8 mouse cellular contexts compared by ENCODE assay signal in genomic region chr9:50767531-50768106, GRCm38 (mm10). TPM values are rescaled to one million over a fixed set of nuclear protein-coding genes. Genes with fewer than 3 reads are reported as not detected.
DNase-seq lines count a peak whose midpoint lies in the region; ATAC-seq and TF ChIP-seq lines count a peak whose summit lies in the region.

No protein-coding gene starts in this region.

- whole genome bisulfite sequencing in lung, embryonic 14.5 days, result 5% methylated on average over 17 of the region's 17 CpGs
- WGBS in embryonic facial prominence, embryonic 10.5 days, result 7% methylated on average over 17 of the region's 17 CpGs
- 6% methylated on average over 17 of the region's 17 CpGs for WGBS in hindbrain, embryonic 12.5 days
- 7% methylated on average over 17 of the region's 17 CpGs for WGBS in midbrain, embryonic 11.5 days

- H3K4me1 ChIP-seq in lung, embryonic 14.5 days (ENCODE audit: insufficient read depth), result no peaks in the 10 kb centered on the region
- peaks cover 16% of the 10 kb centered on the region for H3K4me1 ChIP-seq in embryonic facial prominence, embryonic 10.5 days
- H3K4me1 ChIP-seq in hindbrain, embryonic 12.5 days, result peaks cover 9% of the 10 kb centered on the region
- peaks cover 4% of the 10 kb centered on the region for H3K4me1 ChIP-seq in midbrain, embryonic 11.5 days (ENCODE audit: control insufficient read depth, insufficient read depth, low read length)

- DNase-seq in lung, embryonic 14.5 days, result no peak
- no peak for DNase-seq in lung, postnatal 25 days (ENCODE audit: low spot score)
- DNase-seq in embryonic facial prominence, embryonic 10.5 days (ENCODE audit: low spot score), result no peak
- DNase-seq in midbrain, embryonic 11.5 days (ENCODE audit: low spot score, missing footprints), result no peak
- no peak for DNase-seq in layer of hippocampus, postnatal 25 days (ENCODE audit: extremely low spot score in 1 of 2, low spot score in 1 of 2)
- no peak for DNase-seq in kidney, postnatal 14 days
- DNase-seq in left cerebral cortex, postnatal 14 days (ENCODE audit: low spot score in 2 of 2), result no peak

- no peak for ATAC-seq in lung, embryonic 14.5 days (ENCODE audit: insufficient read depth)
- ATAC-seq in hindbrain, embryonic 12.5 days (ENCODE audit: low FRiP score), result no peak; the same call in 1 of the 2 replicates
- no peak for ATAC-seq in midbrain, embryonic 11.5 days (ENCODE audit: low FRiP score)

- H3K9me3 ChIP-seq in lung, embryonic 14.5 days (ENCODE audit: low read depth, low read length), result no peaks in the 10 kb centered on the region
- no peaks in the 10 kb centered on the region for H3K9me3 ChIP-seq in embryonic facial prominence, embryonic 10.5 days
- H3K9me3 ChIP-seq in hindbrain, embryonic 12.5 days (replicated peaks), result no peaks in the 10 kb centered on the region
- no peaks in the 10 kb centered on the region for H3K9me3 ChIP-seq in midbrain, embryonic 11.5 days (ENCODE audit: control insufficient read depth, low read length)

- H3K9ac ChIP-seq in lung, embryonic 14.5 days, result peak overlapping the region; percentile 68
- H3K9ac ChIP-seq in hindbrain, embryonic 12.5 days, result peak overlapping the region; percentile 76
- H3K9ac ChIP-seq in midbrain, embryonic 11.5 days (ENCODE audit: low read length), result peak overlapping the region; percentile 78

- intact Hi-C loops in left cerebral cortex, postnatal 14 days (cut with DNase I), result loop anchor here (5.0 kb wide), 1 partner anchor 70 kb away; no protein-coding TSS in a partner anchor

- peak overlapping the region; percentile 59 for H3K4me3 ChIP-seq in lung, embryonic 14.5 days (ENCODE audit: low read depth, low read length)
- peak overlapping the region; percentile 78 for H3K4me3 ChIP-seq in embryonic facial prominence, embryonic 10.5 days
- peak overlapping the region; percentile 62 for H3K4me3 ChIP-seq in hindbrain, embryonic 12.5 days
- peak overlapping the region; percentile 66 for H3K4me3 ChIP-seq in midbrain, embryonic 11.5 days (ENCODE audit: low read depth, low read length)

- no peaks in the 10 kb centered on the region for H3K27me3 ChIP-seq in lung, embryonic 14.5 days (ENCODE audit: insufficient read depth, low read length)
- no peaks in the 10 kb centered on the region for H3K27me3 ChIP-seq in embryonic facial prominence, embryonic 10.5 days (replicated peaks; ENCODE audit: low read depth, poor library complexity, severe bottlenecking)
- H3K27me3 ChIP-seq in hindbrain, embryonic 12.5 days, result no peaks in the 10 kb centered on the region
- H3K27me3 ChIP-seq in midbrain, embryonic 11.5 days (ENCODE audit: control insufficient read depth, insufficient read depth, low read length), result no peaks in the 10 kb centered on the region

- H3K27ac ChIP-seq in lung, embryonic 14.5 days (ENCODE audit: low read depth), result peak overlapping the region; percentile 92
- peak overlapping the region; percentile 94 for H3K27ac ChIP-seq in embryonic facial prominence, embryonic 10.5 days (replicated peaks)
- peak overlapping the region; percentile 79; the same call in 1 of the 2 replicates for H3K27ac ChIP-seq in hindbrain, embryonic 12.5 days
- peak overlapping the region; percentile 16; the same call in 1 of the 2 replicates for H3K27ac ChIP-seq in midbrain, embryonic 11.5 days (ENCODE audit: low read depth, low read length)

- TF ChIP-seq CTCF in lung, embryonic 14.5 days (IDR thresholded peaks at IDR 0.05; ENCODE audit: low read depth), result no peak

- peak overlapping the region; percentile 86 for H3K4me2 ChIP-seq in lung, embryonic 14.5 days
- H3K4me2 ChIP-seq in hindbrain, embryonic 12.5 days (replicated peaks), result peak overlapping the region; percentile 77
- peak overlapping the region; percentile 78 for H3K4me2 ChIP-seq in midbrain, embryonic 11.5 days

- H3K36me3 ChIP-seq in lung, embryonic 14.5 days (ENCODE audit: insufficient read depth), result peaks cover 18% of the 10 kb centered on the region; the same call in 1 of the 2 replicates
- H3K36me3 ChIP-seq in embryonic facial prominence, embryonic 10.5 days (replicated peaks), result peaks cover 17% of the 10 kb centered on the region
- H3K36me3 ChIP-seq in hindbrain, embryonic 12.5 days, result 0 out of 2 replicates have a peak, but pooled peaks cover 5% of the 10 kb centered on the region
- H3K36me3 ChIP-seq in midbrain, embryonic 11.5 days (ENCODE audit: control insufficient read depth, insufficient read depth, low read length), result no peaks in the 10 kb centered on the region

RNA-seq across cellular contexts. Expression of gene Fdxacb1, which starts 0.4 kb away (rescaled TPM):
- 15.2 and 15.3 TPM in 2 replicates for polyA plus RNA-seq in lung, embryonic 14.5 days (2014; fragmentation: Nextera tagmentation; extraction: Ambion mirVana)
- 13.2 and 13.4 TPM in 2 replicates for polyA plus RNA-seq in embryonic facial prominence, embryonic 10.5 days (2016; fragmentation: Nextera tagmentation; extraction: Ambion mirVana)
- polyA plus RNA-seq in hindbrain, embryonic 12.5 days (2016; fragmentation: Nextera tagmentation; extraction: Ambion mirVana), result 11.6 and 12.5 TPM in 2 replicates
- 11.4 and 12.0 TPM in 2 replicates for polyA plus RNA-seq in midbrain, embryonic 11.5 days (2014; fragmentation: Nextera tagmentation; extraction: Ambion mirVana)
- total RNA-seq in layer of hippocampus, postnatal 25 days (2021), result 1 to 10 TPM; 5.1 to 5.8 TPM
- total RNA-seq in left cerebral cortex, postnatal 14 days (2021), result 1 to 10 TPM; 5.3 to 5.6 TPM

RNA-seq across cellular contexts. Expression of gene Alg9, which starts 7.2 kb away (rescaled TPM):
- 39.5 and 43.7 TPM in 2 replicates for polyA plus RNA-seq in lung, embryonic 14.5 days (2014; fragmentation: Nextera tagmentation; extraction: Ambion mirVana)
- 40.1 and 41.2 TPM in 2 replicates for polyA plus RNA-seq in embryonic facial prominence, embryonic 10.5 days (2016; fragmentation: Nextera tagmentation; extraction: Ambion mirVana)
- polyA plus RNA-seq in hindbrain, embryonic 12.5 days (2016; fragmentation: Nextera tagmentation; extraction: Ambion mirVana), result 44.9 and 50.6 TPM in 2 replicates
- polyA plus RNA-seq in midbrain, embryonic 11.5 days (2014; fragmentation: Nextera tagmentation; extraction: Ambion mirVana), result 34.1 and 34.4 TPM in 2 replicates
- total RNA-seq in layer of hippocampus, postnatal 25 days (2021), result 10 to 100 TPM; 28.4 to 30.7 TPM
- 10 to 100 TPM; 28.8 to 29.9 TPM for total RNA-seq in left cerebral cortex, postnatal 14 days (2021)

RNA-seq across cellular contexts. Expression of gene 1110032A03Rik, which starts 7.7 kb away (rescaled TPM):
- 29.1 and 30.3 TPM in 2 replicates for polyA plus RNA-seq in lung, embryonic 14.5 days (2014; fragmentation: Nextera tagmentation; extraction: Ambion mirVana)
- polyA plus RNA-seq in embryonic facial prominence, embryonic 10.5 days (2016; fragmentation: Nextera tagmentation; extraction: Ambion mirVana), result 23.0 and 28.3 TPM in 2 replicates
- polyA plus RNA-seq in hindbrain, embryonic 12.5 days (2016; fragmentation: Nextera tagmentation; extraction: Ambion mirVana), result 38.4 and 43.9 TPM in 2 replicates
- polyA plus RNA-seq in midbrain, embryonic 11.5 days (2014; fragmentation: Nextera tagmentation; extraction: Ambion mirVana), result 37.2 and 37.7 TPM in 2 replicates
- 10 to 100 TPM; 31.2 to 35.2 TPM for total RNA-seq in layer of hippocampus, postnatal 25 days (2021)
- 10 to 100 TPM; 29.2 to 30.4 TPM for total RNA-seq in left cerebral cortex, postnatal 14 days (2021)

RNA-seq across cellular contexts. Expression of gene Hspb2, which starts 15.5 kb away (rescaled TPM):
- polyA plus RNA-seq in lung, embryonic 14.5 days (2014; fragmentation: Nextera tagmentation; extraction: Ambion mirVana), result 3.4 and 6.0 TPM in 2 replicates
- polyA plus RNA-seq in embryonic facial prominence, embryonic 10.5 days (2016; fragmentation: Nextera tagmentation; extraction: Ambion mirVana), result 2.8 and 3.7 TPM in 2 replicates
- 1.7 and 6.9 TPM in 2 replicates for polyA plus RNA-seq in hindbrain, embryonic 12.5 days (2016; fragmentation: Nextera tagmentation; extraction: Ambion mirVana)
- polyA plus RNA-seq in midbrain, embryonic 11.5 days (2014; fragmentation: Nextera tagmentation; extraction: Ambion mirVana), result 0.48 and 0.81 TPM in 2 replicates
- 1 to 10 TPM in 1 of 2 experiments, under 1 TPM in 1; 0.96 to 1.7 TPM for total RNA-seq in layer of hippocampus, postnatal 25 days (2021)
- total RNA-seq in left cerebral cortex, postnatal 14 days (2021), result 1 to 10 TPM; 2.3 to 2.7 TPM

RNA-seq across cellular contexts. Expression of gene Cryab, which starts 16.5 kb away (rescaled TPM):
- polyA plus RNA-seq in lung, embryonic 14.5 days (2014; fragmentation: Nextera tagmentation; extraction: Ambion mirVana), result 41.1 and 64.3 TPM in 2 replicates
- polyA plus RNA-seq in embryonic facial prominence, embryonic 10.5 days (2016; fragmentation: Nextera tagmentation; extraction: Ambion mirVana), result 12.3 and 12.9 TPM in 2 replicates
- polyA plus RNA-seq in hindbrain, embryonic 12.5 days (2016; fragmentation: Nextera tagmentation; extraction: Ambion mirVana), result 11.9 and 20.7 TPM in 2 replicates
- polyA plus RNA-seq in midbrain, embryonic 11.5 days (2014; fragmentation: Nextera tagmentation; extraction: Ambion mirVana), result 5.3 and 6.1 TPM in 2 replicates
- total RNA-seq in layer of hippocampus, postnatal 25 days (2021), result 100 to 1,000 TPM; 125 to 157 TPM
- 100 to 1,000 TPM in 1 of 2 experiments, 10 to 100 TPM in 1; 90.2 to 105 TPM for total RNA-seq in left cerebral cortex, postnatal 14 days (2021)

Comparison
In these comparisons a context has a peak if more than half of its experiments do, and no peak if none do; other contexts are left out.
1. H3K27ac ChIP-seq: peak in every context shown above with its lines; median percentile 94 in embryonic facial prominence, embryonic 10.5 days; 92 in lung, embryonic 14.5 days; 79 in hindbrain, embryonic 12.5 days; 16 in midbrain, embryonic 11.5 days.